Mouse (Mus musculus): ENCODE data around the gene Prss56.
A peak's percentile ranks its signal among the peaks of the same experiment; 100 is the strongest.

Prss56 gene

GRCm38 (mm10) chr1:87185526-87185925 lies 2.4 kb downstream of the Prss56 start:
- DNase-seq (ENCODE audit: low spot score), result no peak

GRCm38 (mm10) chr1:87186261-87187036 lies 3.3 kb downstream of the Prss56 start:
- no peak for DNase-seq (ENCODE audit: low spot score)

- peak; percentile 18 for DNase-seq (ENCODE audit: low spot score)
These were observed 3.9 kb downstream of the Prss56 start for GRCm38 (mm10) chr1:87187037-87187355.

- DNase-seq (ENCODE audit: low spot score), result no peak
These were observed 7.3 kb downstream of the Prss56 start, which contains the start of gene Chrnd for GRCm38 (mm10) chr1:87190429-87190828. Gene Chrnd (plus strand): TSS chr1:87190607.

- DNase-seq (ENCODE audit: low spot score), result no peak
These were observed 14.2 kb downstream of the Prss56 start for GRCm38 (mm10) chr1:87197296-87197695.

GRCm38 (mm10) chr1:87198119-87199065 lies 15.3 kb downstream of the Prss56 start:
- DNase-seq (ENCODE audit: low spot score), result no peak

- no peak for DNase-seq (ENCODE audit: low spot score)
These were observed 17.7 kb downstream of the Prss56 start for GRCm38 (mm10) chr1:87200811-87201210.

- DNase-seq (ENCODE audit: low spot score), result no peak
These were observed 18.7 kb downstream of the Prss56 start for GRCm38 (mm10) chr1:87201848-87202247.

GRCm38 (mm10) chr1:87203779-87204178 lies 20.7 kb downstream of the Prss56 start:
- DNase-seq (ENCODE audit: low spot score), result no peak

- DNase-seq (ENCODE audit: low spot score), result no peak
These were observed 21.4 kb downstream of the Prss56 start, which contains the start of gene Chrng for GRCm38 (mm10) chr1:87204465-87204864. Gene Chrng (plus strand): TSS chr1:87204657.

- DNase-seq (ENCODE audit: low spot score), result no peak
These were observed 21.9 kb downstream of the Prss56 start for GRCm38 (mm10) chr1:87205038-87205437.

GRCm38 (mm10) chr1:87205502-87205901 lies 22.4 kb downstream of the Prss56 start:
- no peak for DNase-seq (ENCODE audit: low spot score)

GRCm38 (mm10) chr1:87206339-87206738 lies 23.2 kb downstream of the Prss56 start:
- DNase-seq (ENCODE audit: low spot score), result no peak

GRCm38 (mm10) chr1:87211431-87211830 lies 28.3 kb downstream of the Prss56 start:
- no peak for DNase-seq (ENCODE audit: low spot score)

- peak; percentile 84 for DNase-seq (ENCODE audit: low spot score)
These were observed 30.9 kb downstream of the Prss56 start, which contains the start of gene Eif4e2 for GRCm38 (mm10) chr1:87213735-87214704. Gene Eif4e2 (plus strand): TSS chr1:87213914.

GRCm38 (mm10) chr1:87214748-87215147 lies 31.6 kb downstream of the Prss56 start:
- DNase-seq (ENCODE audit: low spot score), result no peak

- DNase-seq (ENCODE audit: low spot score), result no peak
These were observed 34.8 kb downstream of the Prss56 start for GRCm38 (mm10) chr1:87217938-87218337.

GRCm38 (mm10) chr1:87225739-87226138 lies 42.6 kb downstream of the Prss56 start:
- DNase-seq (ENCODE audit: low spot score), result no peak

GRCm38 (mm10) chr1:87226409-87227159 lies 43.5 kb downstream of the Prss56 start:
- DNase-seq (ENCODE audit: low spot score), result no peak

GRCm38 (mm10) chr1:87227160-87227550 lies 44.0 kb downstream of the Prss56 start:
- no peak for DNase-seq (ENCODE audit: low spot score)

- DNase-seq (ENCODE audit: low spot score), result no peak
These were observed 47.5 kb downstream of the Prss56 start for GRCm38 (mm10) chr1:87230606-87231005.
